Mouse (Mus musculus) left cerebral cortex, postnatal 14 days (tissue): ENCODE results near the gene Plekha6. TPM values are rescaled to one million over a fixed set of nuclear protein-coding genes. Genes with fewer than 3 reads are reported as not detected.

ENCODE experiments used
- DNase-seq, 2 experiments: peaks; one replicate each; pipeline ENCODE4 v3.0.0; 2021 to 2022; ENCODE audit warnings: low spot score in 2 of 2, mixed read lengths in 1 of 2
- intact Hi-C: fragments of 180-260 bp; cut with DNase I; formaldehyde crosslinking; loops from one replicate; pipeline ENCODE4 v1.15.1; 2025
- long read RNA-seq, 2 experiments: library from polyadenylated mRNA; stranded (forward); transcript quantifications; one replicate each; pipeline ENCODE4 v2.0.0; 2021
- total RNA-seq, 2 experiments: library from RNA; stranded (reverse); gene quantifications; 2 replicates each; pipeline ENCODE4 v1.2.3; 2021

Gene Plekha6
- 10 to 100 TPM; 60.7 to 70.5 TPM for total RNA-seq
- long read RNA-seq, experiment 1, partial matches to known transcripts = 8 of 10 reads
- long read RNA-seq, experiment 1, other reads (novel, unspliced or antisense) = 2 of 10 reads
- long read RNA-seq, experiment 2, partial matches to known transcripts = 9 of 11 reads
- long read RNA-seq, experiment 2, other reads (novel, unspliced or antisense) = 2 of 11 reads

DNA sequence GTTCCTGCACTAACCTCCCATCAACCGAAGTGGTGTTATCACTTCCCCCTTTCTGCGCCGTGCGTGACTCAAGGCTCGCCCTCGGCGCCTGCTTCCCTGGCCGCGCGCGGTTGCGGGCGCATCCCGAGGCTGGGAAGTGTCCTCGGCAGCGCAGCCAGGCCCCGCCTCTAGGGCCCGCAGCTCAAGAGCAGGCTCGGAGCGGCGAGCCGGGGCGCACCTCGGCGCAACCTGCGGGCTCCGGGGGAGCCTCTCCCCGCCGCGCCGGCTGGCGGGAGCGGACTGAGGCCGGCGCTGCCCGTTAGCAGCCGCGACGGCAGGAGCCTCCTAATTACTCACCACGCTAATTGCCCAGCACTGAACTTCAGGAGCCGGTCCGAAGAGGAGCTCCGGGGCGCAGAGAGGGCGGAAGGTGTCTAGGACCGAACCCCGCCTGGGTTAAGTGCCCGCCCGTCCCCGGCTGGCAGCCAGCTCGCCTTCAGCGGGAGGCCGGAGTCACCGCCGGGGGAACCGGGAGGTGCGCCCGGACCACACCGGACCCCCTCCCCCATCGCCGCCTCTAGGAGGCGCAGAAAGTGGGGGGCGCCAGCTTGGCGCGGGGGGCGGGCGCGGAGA is at the start of gene Plekha6:
Gene Plekha6 (plus strand): TSS at position 391 of the 612 bp plus-strand sequence.
- intact Hi-C loops = no loop called here
- no peak for DNase-seq

DNA sequence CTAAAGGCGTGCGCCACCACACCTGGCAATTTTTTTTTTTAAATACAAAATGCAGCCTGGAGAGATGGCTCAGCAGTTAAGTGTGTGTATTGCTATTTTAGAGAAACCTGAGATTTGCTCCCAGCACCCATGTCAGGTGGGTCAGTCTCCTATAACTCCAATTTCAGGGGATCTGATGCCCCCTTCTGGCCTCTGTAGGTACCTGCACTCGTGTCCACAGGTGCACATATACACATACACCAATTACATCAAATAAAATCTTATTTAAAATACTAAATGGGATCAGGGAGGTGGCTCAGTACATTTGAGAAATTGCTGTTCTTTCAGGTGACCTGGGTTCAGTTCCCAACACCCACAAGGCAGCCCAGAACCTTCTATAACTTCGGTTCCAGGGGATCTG is 47.9 kb upstream of the Plekha6 start:
- intact Hi-C loops = no loop called here
- no peak for DNase-seq

DNA sequence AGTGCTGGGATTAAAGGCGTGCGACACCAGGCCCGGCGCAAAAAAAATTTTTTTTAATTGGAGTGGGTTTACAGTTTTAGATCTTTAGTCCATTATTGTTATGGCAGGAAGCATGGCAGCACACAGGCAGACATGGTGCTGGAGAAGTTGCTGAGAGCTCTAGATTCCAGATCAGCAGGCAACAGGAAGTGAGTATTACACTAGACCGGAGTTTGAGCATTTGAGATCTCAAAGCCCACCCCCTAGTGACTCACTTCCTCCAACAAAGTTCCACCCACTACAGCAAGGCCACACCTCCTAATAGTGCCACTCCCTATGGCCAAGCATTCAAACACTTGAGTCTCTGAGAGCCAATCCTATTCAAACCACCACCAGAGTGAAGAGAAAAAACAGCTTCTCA is 45.9 kb upstream of the Plekha6 start:
- no peak for DNase-seq
- intact Hi-C loops = no loop called here

DNA sequence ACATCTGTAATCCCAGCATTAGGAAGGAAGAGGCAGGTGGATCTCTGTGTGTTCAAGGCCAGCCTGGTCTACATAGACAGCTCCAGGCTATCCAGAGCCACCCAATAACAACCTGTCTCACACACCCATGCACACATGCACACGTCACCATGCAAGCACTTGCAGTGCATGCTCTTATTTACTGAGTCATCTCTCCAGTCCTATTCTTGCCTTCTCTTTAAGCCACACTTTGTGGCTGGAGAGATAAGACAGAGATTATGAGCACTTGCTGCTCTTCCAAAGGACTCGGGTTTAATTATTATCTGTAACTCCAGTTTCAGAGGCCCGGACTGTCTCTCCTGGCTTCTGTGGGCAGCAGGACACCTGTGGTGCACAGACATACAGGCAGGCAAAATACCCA is 45.2 kb upstream of the Plekha6 start:
- no peak for DNase-seq
- intact Hi-C loops = no loop called here

DNA sequence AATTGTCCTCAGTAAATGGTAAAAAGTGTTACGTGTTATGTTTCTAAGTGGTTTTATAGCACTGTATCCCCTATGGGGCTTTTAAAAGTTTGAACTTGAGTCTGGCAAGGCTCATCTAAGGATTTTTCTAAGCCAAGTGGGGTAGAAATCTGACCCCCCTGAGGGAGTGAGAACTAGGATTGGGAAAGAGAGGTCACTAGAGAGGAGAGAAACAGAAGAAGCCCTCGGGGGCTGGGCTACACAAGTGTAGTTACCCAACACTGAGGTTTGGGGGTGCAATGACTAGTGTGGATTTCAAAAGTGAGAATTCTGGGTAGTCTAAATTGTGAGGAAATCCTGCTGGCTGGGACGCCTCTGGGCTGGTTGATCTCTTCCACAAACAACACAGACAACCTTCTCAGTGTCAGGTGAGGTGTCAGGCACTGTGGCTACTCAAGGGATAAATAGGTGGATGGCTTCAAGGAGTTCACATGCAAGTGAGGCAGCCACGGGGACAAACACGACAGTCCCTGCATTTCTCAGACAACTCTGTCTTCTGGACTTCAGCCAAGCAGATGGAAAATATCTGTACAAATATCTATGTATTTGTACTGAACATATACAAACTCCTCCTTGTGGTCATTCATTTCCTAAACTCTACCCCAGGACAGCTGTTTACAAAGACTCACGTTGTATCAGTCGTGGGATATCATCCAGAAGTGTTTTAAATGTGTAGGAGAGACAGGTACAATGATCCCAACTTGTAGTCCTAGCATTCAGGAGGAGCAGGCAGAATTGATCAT is 43.9 kb upstream of the Plekha6 start:
- no peak for DNase-seq
- intact Hi-C loops = no loop called here

DNA sequence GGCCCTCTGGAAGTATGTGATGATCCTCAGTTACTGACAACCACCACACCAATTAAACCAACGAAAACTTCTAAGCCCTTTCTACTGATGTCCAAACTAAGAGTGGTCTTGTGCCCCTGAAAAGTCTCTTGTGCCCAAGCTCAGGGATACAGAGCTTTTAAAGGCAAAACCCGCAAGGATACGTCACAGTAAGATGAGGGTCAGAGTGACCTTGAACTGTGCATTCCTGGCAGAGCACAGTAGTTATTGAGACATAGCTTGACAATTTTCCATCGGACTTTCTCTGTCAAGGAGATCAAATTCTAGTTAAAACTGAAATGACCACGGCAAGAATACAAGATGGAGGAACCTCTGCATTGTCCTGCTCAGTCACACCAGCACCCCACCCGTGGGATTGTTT is 42.8 kb upstream of the Plekha6 start:
- intact Hi-C loops = no loop called here
- DNase-seq = no peak

DNA sequence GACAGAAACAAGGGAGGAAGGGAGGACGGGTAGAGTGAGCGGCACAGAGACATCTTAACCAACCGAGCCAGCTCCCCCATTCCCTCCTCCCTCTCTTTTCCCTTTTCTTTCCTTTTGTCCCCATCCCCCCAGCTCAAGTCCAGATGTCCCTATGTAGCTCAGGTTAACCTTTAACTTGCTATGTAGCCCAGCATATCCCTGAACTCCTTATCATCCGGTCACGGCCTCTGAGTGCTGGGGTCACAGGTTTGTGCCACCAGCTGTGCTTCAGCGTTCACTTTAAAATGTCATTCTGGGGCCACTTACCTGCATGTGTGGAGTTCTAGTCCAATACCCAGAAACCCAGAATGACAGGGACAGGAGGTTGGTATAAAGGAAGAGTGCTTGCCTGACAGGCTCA is 39.9 kb upstream of the Plekha6 start:
- intact Hi-C loops = no loop called here
- no peak for DNase-seq

DNA sequence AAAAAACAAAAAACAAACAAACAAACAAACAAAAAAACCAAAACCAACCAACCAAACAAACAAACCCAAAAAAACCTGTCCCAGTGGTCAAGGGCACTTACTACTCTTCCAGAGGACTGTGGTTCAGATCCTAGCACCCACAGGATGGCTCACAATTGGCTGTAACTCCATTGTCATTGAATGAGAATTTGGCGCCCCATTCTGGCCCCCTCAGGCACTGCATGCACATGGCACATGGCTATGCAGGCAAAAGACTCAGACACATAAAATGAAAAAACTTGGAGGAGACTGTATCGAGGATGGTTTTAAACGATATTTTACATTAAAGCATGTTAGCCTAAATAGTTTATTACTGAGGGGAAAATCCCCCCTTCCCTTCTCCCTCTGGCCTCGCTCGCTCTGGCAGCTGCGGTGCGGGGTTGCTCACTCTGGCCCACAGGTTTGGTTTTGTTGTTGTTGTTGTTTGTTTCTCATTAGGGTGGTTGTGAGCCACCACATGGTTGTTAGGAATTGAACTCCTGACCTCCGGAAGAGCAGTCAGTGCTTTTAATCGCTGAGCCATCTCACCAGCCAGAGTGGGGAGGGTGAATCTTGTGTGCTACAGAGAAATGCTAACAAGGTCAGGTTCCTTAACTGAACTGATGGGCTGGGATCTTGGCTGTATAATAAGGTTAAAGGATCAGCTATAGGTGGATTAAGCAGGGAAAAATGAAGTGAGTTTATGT is 38.2 kb upstream of the Plekha6 start:
- intact Hi-C loops = no loop called here
- no peak for DNase-seq

DNA sequence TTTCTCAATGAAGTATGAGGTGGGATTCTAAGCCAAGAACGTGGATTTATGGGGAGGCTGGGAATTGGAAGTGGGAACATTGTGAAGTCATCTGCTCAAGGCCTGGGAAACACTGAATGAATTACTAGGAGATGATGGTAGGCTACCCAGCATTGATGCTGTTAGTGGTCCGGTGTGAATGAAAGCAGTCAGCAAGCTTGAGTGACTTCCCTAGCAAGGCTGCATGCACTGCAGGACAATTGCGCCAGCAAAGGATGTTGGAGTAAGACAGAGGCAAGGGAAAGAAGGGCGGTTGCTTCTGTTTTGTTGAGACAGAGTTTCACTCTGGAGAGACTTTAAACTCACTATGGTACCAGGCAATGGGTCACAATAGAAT is 37.7 kb upstream of the Plekha6 start:
- intact Hi-C loops = no loop called here
- no peak for DNase-seq

DNA sequence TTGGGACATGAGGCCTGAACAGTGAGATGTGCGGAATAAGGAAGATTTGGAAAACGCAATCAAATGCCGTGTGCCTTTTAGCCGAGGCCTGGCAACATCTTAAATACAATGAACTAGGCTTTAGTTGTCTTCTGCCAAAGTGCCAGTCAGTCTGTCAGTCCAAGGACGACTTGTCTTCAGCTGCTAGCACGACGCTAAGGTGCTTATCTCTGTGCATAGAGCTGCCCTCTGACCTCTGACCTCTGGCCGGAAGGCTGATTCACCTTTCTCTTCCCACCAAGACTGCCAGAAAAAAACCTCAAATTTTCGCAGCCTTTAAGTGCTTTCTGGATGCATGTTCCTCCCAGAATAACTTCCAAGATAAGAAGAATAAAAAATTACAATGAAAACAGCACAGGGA is 36.7 kb upstream of the Plekha6 start:
- no peak for DNase-seq
- intact Hi-C loops = no loop called here

DNA sequence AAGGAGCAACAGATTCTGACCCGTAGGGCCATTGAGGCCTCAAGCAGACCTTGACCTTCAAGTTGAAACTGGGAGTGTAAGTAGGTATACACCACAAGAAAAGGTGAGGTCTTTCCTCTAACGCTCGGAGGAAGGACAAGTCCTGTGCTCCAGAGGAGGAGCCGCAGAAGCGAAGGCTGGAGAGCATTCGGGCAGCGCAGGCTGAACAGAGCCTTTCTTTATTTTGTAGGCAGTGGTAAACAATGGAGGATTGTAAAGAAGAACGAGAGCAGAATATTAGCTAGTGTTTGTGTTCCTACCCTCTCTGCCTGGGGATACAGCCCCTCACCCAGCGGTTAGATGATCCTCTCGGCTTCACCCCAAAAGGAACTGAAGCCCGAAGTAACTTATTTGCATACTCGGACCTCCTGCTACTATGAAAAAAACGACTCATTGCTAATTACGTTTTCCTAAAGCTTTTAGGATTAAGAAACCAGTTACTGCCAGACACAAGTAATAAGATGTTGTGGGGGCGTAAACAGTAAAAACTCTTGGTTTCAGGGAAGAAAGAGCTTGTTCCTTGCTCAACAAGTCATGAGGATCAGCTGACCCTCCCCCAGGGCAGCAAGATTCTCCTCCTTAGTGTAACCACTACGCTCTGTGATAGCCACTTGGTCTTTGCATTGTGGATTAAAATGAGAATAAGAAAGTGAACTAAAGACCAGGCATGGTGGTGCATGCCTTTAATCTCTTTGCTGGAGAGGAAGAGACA is 34.4 kb upstream of the Plekha6 start:
- intact Hi-C loops = loop anchor here (5.0 to 10.0 kb wide), 2 partner anchors 82 to 485 kb away; partner anchors contain the start of genes Pik3c2b and Snrpe
- no peak for DNase-seq

DNA sequence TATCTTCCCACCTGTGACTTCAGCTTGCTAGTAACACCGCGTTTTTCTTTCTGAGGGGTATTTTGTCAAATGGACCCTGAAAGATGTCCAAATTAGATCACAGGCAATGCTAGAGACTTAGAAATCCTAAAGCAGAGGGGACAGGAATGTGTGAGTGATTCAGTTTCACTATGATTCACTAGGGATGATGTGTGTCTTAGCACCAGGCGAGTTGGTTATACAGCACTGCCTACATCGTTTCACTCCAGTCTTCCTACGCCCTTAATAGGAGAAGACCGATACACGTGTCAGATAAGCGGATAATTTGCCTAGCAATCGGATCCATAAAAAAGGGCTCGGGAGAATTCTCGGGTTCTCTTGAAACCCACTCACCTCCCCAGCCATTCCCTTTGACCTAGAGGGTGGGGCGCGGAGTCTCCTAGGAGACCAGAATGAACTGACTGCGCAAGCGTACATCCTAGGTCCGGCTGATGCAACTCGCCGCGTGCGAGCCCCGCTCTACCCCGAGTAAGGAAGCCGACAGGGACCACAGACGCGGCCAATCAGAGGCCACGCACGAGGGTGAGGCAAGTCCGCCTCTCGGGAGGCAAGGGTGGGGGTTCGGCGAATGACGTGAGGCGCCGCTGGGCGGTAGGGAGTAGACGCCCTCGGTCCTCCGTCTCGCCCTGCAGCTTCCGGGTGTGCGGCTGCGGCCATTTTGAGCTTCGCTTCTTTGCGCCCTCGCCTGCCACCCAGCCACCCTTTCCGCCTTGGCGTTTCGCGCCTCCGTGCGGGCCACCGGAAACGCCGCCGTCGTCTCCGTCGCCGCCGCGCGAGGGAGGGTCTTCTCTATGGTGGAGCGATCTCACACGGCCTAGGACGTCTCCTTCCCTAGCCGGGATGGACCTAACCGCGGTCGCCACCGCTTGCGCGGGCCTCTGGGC is 33.1 kb upstream of the Plekha6 start, which contains the start of gene Ppp1r15b:
Gene Ppp1r15b (plus strand): TSS at position 506 of the 923 bp plus-strand sequence.
- intact Hi-C loops = loop anchor here (5.0 to 10.0 kb wide), 2 partner anchors 84 to 484 kb away; partner anchors contain the start of genes Pik3c2b and Snrpe
- DNase-seq = peak; percentile 99

DNA sequence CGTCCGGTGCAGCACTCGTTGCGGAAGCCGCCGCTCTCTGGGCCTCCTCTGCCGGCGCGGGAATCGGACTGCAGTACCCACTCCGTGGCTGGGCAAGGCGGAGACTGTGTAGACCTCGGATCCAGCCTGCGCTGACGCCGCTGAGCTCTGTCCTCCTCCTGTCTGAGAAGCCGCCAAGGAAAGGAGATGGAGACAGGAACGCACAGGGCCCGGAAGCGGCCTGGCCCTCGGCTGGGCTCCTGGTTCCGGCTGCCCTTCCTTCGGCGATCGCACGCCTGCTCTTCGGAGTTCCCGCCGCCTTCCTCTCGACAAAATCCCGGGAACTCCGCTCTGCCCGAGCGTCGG is 32.5 kb upstream of the Plekha6 start:
- DNase-seq = no peak
- intact Hi-C loops = loop anchor here (5.0 to 10.0 kb wide), 2 partner anchors 84 to 483 kb away; partner anchors contain the start of genes Pik3c2b and Snrpe

DNA sequence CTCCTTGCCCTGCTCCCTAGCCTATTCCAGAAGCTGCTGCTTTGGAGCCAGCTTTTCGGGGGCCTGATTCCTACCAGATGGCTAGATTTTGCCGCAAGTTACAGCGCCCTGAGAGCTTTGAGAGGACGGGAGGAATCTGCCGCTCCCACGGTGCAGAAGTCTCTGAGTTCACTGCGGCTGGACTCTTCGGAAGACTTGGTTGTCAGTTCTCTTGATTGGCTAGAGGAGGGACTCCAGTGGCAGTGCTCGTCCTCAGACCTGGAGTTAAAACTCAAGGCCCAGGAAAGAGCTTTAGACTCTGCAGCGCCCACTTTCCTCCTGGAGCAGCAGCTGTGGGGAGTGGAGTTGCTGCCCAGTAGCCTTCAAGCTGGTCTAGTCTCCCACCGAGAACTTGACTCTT is 32.1 kb upstream of the Plekha6 start:
- DNase-seq = no peak
- intact Hi-C loops = loop anchor here (5.0 to 10.0 kb wide), 2 partner anchors 85 to 483 kb away; partner anchors contain the start of genes Pik3c2b and Snrpe

DNA sequence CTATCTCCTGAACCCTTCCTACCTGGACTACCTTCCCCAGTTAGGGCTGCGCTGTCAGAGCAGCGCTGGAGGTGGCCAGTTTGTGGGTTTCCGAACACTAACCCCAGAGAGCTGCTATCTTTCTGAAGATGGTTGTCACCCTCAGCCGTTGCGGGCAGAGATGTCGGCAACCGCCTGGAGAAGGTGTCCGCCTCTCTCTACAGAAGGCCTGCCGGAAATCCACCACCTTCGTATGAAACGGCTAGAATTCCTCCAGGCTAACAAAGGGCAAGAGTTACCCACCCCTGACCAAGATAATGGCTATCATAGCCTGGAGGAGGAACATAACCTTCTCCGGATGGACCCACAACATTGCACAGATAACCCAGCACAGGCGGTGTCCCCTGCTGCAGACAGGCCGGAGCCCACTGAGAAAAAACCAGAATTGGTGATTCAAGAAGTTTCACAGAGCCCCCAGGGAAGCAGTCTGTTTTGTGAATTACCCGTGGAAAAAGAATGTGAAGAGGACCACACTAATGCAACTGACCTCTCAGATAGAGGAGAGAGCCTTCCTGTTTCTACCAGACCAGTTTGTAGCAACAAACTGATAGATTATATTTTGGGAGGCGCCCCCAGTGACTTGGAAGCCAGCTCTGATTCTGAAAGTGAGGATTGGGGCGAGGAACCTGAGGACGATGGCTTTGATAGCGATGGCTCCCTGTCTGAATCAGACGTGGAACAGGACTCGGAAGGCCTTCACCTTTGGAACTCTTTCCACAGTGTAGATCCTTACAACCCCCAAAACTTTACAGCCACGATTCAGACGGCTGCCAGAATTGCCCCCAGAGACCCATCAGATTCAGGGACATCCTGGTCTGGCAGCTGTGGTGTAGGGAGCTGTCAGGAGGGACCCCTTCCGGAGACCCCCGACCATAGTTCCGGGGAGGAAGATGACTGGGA is 31.4 kb upstream of the Plekha6 start:
- DNase-seq = no peak
- intact Hi-C loops = loop anchor here (5.0 to 10.0 kb wide), 2 partner anchors 85 to 482 kb away; partner anchors contain the start of genes Pik3c2b and Snrpe

DNA sequence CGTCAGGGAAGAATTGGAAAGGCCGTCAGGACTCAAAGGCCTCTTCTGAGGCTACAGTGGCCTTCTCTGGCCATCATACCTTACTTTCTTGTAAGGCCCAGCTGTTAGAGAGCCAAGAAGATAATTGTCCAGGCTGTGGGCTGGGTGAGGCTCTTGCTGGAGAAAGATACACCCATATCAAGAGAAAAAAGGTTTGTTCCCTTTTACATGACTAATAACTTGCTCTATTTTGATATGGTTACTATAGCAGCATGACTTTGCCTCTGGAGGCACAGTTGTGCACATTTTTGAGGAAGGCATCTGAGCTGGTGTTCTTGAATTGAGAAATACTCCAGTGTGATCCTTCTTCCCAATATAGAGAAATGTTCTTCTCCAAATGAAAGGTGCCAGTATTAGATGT is 30.6 kb upstream of the Plekha6 start:
- DNase-seq = no peak
- intact Hi-C loops = loop anchor here (5.0 to 10.0 kb wide), 2 partner anchors 86 to 481 kb away; partner anchors contain the start of genes Pik3c2b and Snrpe

DNA sequence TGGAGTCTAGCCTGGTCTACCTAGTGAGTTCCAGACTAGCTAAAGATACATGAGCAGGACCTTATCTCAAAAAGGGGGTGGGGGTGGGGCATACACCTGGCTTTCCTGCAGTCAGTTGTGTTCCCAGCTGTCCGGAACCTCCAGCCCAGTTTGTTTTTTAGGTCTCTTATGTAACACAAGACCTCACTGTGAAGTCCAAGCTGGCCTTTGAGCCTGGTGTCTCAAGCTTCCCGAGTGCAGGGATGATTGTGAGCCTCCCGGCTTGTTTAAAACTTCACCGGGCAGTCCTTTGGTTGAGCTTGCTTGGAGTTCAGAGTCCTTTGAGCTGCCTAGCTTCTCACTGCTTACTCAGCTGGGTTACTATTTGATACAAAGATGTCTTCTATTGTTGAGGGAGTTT is 29.9 kb upstream of the Plekha6 start:
- intact Hi-C loops = loop anchor here (5.0 to 10.0 kb wide), 2 partner anchors 87 to 481 kb away; partner anchors contain the start of genes Pik3c2b and Snrpe

More for the DNA sequence above, 29.9 kb upstream of the Plekha6 start:
- no peak for DNase-seq
